Mouse (Mus musculus) embryonic facial prominence, embryonic 14.5 days (tissue): ENCODE data around the gene Gm42417. TPM values are rescaled to one million over a fixed set of nuclear protein-coding genes. Genes with fewer than 3 reads are reported as not detected.

ENCODE experiments used
- ATAC-seq: fragments of 200-750 bp; cut with Nextera tagmentation; 2 replicates; pipeline ENCODE4 v1.8.0; 2017; ENCODE audit warnings: low read depth, moderate number of reproducible peaks, moderate TSS enrichment
- DNase-seq: peaks from one replicate; pipeline ENCODE4 v3.0.0-alpha.2; 2015; ENCODE audit warnings: low spot score
- H3K27ac ChIP-seq: fragments of 300-500 bp; sonication (generic); replicated peaks from 2 replicates; pipeline ENCODE4 v1.5.1; 2014; ENCODE audit warnings: low read depth, mild to moderate bottlenecking, low read length, moderate library complexity
- H3K27me3 ChIP-seq: fragments of 300-500 bp; sonication (generic); replicated peaks from 2 replicates; pipeline ENCODE4 v1.6.1; 2014; ENCODE audit warnings: low read length; ENCODE audit not compliant: control insufficient read depth, insufficient read depth
- H3K36me3 ChIP-seq: fragments of 300-500 bp; sonication (generic); 2 replicates; pipeline ENCODE4 v1.6.1; 2014; ENCODE audit warnings: low read length, mixed read lengths; ENCODE audit not compliant: control insufficient read depth, insufficient read depth
- H3K4me1 ChIP-seq: fragments of 300-500 bp; sonication (generic); 2 replicates; pipeline ENCODE4 v1.6.1; 2014; ENCODE audit warnings: antibody characterized with exemption, low read length; ENCODE audit not compliant: control insufficient read depth, insufficient read depth
- H3K4me2 ChIP-seq: fragments of 300-500 bp; sonication (generic); 2 replicates; pipeline ENCODE4 v1.6.1; 2014; ENCODE audit warnings: low read depth, mild to moderate bottlenecking, low read length, moderate library complexity, mixed read lengths
- H3K4me3 ChIP-seq: fragments of 300-500 bp; sonication (generic); 2 replicates; pipeline ENCODE4 v1.5.1; 2014; ENCODE audit warnings: low read depth, mild to moderate bottlenecking, low read length
- H3K9ac ChIP-seq: fragments of 300-500 bp; sonication (generic); 2 replicates; pipeline ENCODE4 v1.6.1; 2014; ENCODE audit warnings: low read depth, mild to moderate bottlenecking, low read length, moderate library complexity, mixed read lengths
- H3K9me3 ChIP-seq: fragments of 300-500 bp; sonication (generic); 2 replicates; pipeline ENCODE4 v1.6.1; 2016; ENCODE audit warnings: low read length; ENCODE audit not compliant: control insufficient read depth
- WGBS: fragments of 180-500 bp; shearing (Covaris S2); extraction: QIAGEN DNeasy Blood & Tissue Kit; methylation state at CpG from one replicate; pipeline ENCODE4 v1.1.7; 2014; 5-methylcytosine and 5-hydroxymethylcytosine counted together
- polyA plus RNA-seq: library from polyadenylated mRNA; unstranded; fragments of >200 nt; fragmentation: Nextera tagmentation; extraction: Ambion mirVana; gene quantifications from 2 replicates; pipeline ENCODE4 v1.2.1, GENCODE M21; 2014

The Gm42417 gene
- polyA plus RNA-seq, 1 experiment from 2014 or later, result not detected

- H3K27ac ChIP-seq, result 0 out of 2 replicates have a peak overlapping the region, but pooled peaks have one; percentile 10
- peaks cover 45% of the 10 kb centered on the region for H3K4me1 ChIP-seq
- H3K4me2 ChIP-seq, result no peak overlapping the region
- DNase-seq, result no peak
- WGBS, result 31% methylated on average over 4 of the region's 7 CpGs
- no peaks in the 10 kb centered on the region for H3K27me3 ChIP-seq
- no peak overlapping the region for H3K4me3 ChIP-seq
- no peak overlapping the region for H3K9ac ChIP-seq
- no peaks in the 10 kb centered on the region for H3K9me3 ChIP-seq
- no peak for ATAC-seq
- no peaks in the 10 kb centered on the region for H3K36me3 ChIP-seq
Measured at GRCm38 (mm10) chr1:36569694-36570276, 30.6 kb upstream of the Gm42417 start.

- no peak overlapping the region for H3K9ac ChIP-seq
- DNase-seq (no peak), ATAC-seq (no peak)
- peaks cover 35% of the 10 kb centered on the region for H3K4me1 ChIP-seq
- no peak overlapping the region for H3K4me3 ChIP-seq
- no peaks in the 10 kb centered on the region for H3K9me3 ChIP-seq
- 58% methylated on average over 4 of the region's 4 CpGs for WGBS
- H3K36me3 ChIP-seq, result no peaks in the 10 kb centered on the region
- no peak overlapping the region for H3K4me2 ChIP-seq
- H3K27me3 ChIP-seq, result no peaks in the 10 kb centered on the region
- peak overlapping the region; percentile 48 for H3K27ac ChIP-seq
Measured at GRCm38 (mm10) chr1:36568776-36569175, 29.5 kb upstream of the Gm42417 start.

- H3K9ac ChIP-seq, result no peak overlapping the region
- H3K4me1 ChIP-seq, result peaks cover 29% of the 10 kb centered on the region
- ATAC-seq (peak; percentile 58; the same call in 1 of the 2 replicates), DNase-seq (peak; percentile 77)
- no peaks in the 10 kb centered on the region for H3K36me3 ChIP-seq
- H3K9me3 ChIP-seq, result no peaks in the 10 kb centered on the region
- H3K4me2 ChIP-seq, result no peak overlapping the region; the same call in 1 of the 2 replicates
- H3K27me3 ChIP-seq, result no peaks in the 10 kb centered on the region
- WGBS, result 29% methylated on average over 21 of the region's 21 CpGs
- no peak overlapping the region for H3K4me3 ChIP-seq
- peak overlapping the region; percentile 48; the same call in 1 of the 2 replicates for H3K27ac ChIP-seq
Measured at GRCm38 (mm10) chr1:36567818-36568603, 28.8 kb upstream of the Gm42417 start.

- 13% methylated on average over 2 of the region's 2 CpGs for WGBS
- peaks cover 29% of the 10 kb centered on the region for H3K4me1 ChIP-seq
- H3K27ac ChIP-seq, result no peak overlapping the region
- H3K36me3 ChIP-seq, result no peaks in the 10 kb centered on the region
- no peak overlapping the region for H3K4me2 ChIP-seq
- no peaks in the 10 kb centered on the region for H3K9me3 ChIP-seq
- no peak for DNase-seq
- no peak overlapping the region for H3K4me3 ChIP-seq
- no peaks in the 10 kb centered on the region for H3K27me3 ChIP-seq
- no peak for ATAC-seq
- H3K9ac ChIP-seq, result no peak overlapping the region
Measured at GRCm38 (mm10) chr1:36566425-36566824, 27.2 kb upstream of the Gm42417 start.

- Histone ChIP-seq H3K36me3 (no peaks in the 10 kb centered on the region), H3K4me2 (no peak overlapping the region), H3K4me3 (no peak overlapping the region), H3K9me3 (no peaks in the 10 kb centered on the region), H3K4me1 (peaks cover 28% of the 10 kb centered on the region), H3K9ac (0 out of 2 replicates have a peak overlapping the region, but pooled peaks have one; percentile 25), H3K27ac (no peak overlapping the region), H3K27me3 (no peaks in the 10 kb centered on the region)
- WGBS, result 85% methylated on average over 6 of the region's 6 CpGs
- DNase-seq (no peak), ATAC-seq (no peak)
Measured at GRCm38 (mm10) chr1:36564101-36564500, 24.9 kb upstream of the Gm42417 start.

- 74% methylated on average over 4 of the region's 4 CpGs for WGBS
Measured at GRCm38 (mm10) chr1:36563632-36564031, 24.4 kb upstream of the Gm42417 start.

GRCm38 (mm10) chr1:36563197-36563596 is 24.0 kb upstream of the Gm42417 start:
- Histone ChIP-seq H3K27me3 (no peaks in the 10 kb centered on the region), H3K27ac (no peak overlapping the region), H3K36me3 (no peaks in the 10 kb centered on the region), H3K9ac (no peak overlapping the region), H3K9me3 (no peaks in the 10 kb centered on the region), H3K4me2 (no peak overlapping the region), H3K4me1 (peaks cover 26% of the 10 kb centered on the region), H3K4me3 (no peak overlapping the region)
- ATAC-seq (no peak), DNase-seq (no peak)
- WGBS, result 40% methylated on average over 1 of the region's 2 CpGs

More at GRCm38 (mm10) chr1:36563632-36564031, 24.4 kb upstream of the Gm42417 start:
- no peak for DNase-seq
- no peak overlapping the region for H3K9ac ChIP-seq
- ATAC-seq, result no peak
- no peaks in the 10 kb centered on the region for H3K27me3 ChIP-seq
- peaks cover 28% of the 10 kb centered on the region for H3K4me1 ChIP-seq
- no peak overlapping the region for H3K4me3 ChIP-seq
- no peaks in the 10 kb centered on the region for H3K36me3 ChIP-seq
- H3K4me2 ChIP-seq, result no peak overlapping the region
- no peaks in the 10 kb centered on the region for H3K9me3 ChIP-seq
- H3K27ac ChIP-seq, result no peak overlapping the region

- no peaks in the 10 kb centered on the region for H3K27me3 ChIP-seq
- H3K36me3 ChIP-seq, result no peaks in the 10 kb centered on the region
- WGBS, result 82% methylated on average over 4 of the region's 4 CpGs
- ATAC-seq (no peak), DNase-seq (no peak)
- peaks cover 22% of the 10 kb centered on the region; the same call in 1 of the 2 replicates for H3K4me1 ChIP-seq
- H3K9ac ChIP-seq, result no peak overlapping the region
- no peak overlapping the region for H3K27ac ChIP-seq
- H3K4me2 ChIP-seq, result no peak overlapping the region
- H3K4me3 ChIP-seq, result no peak overlapping the region
- no peaks in the 10 kb centered on the region for H3K9me3 ChIP-seq
Measured at GRCm38 (mm10) chr1:36562388-36562787, 23.2 kb upstream of the Gm42417 start.
